Mouse (Mus musculus): ENCODE measurements at regions not wholly inside any gene's neighbourhood (a gene's known extent, or its start where the extent isn't known, plus 50 kb on each side); places are given as distances from the start of the nearest gene placed in this dataset.

- DNase-seq (ENCODE audit: low read depth, low spot score): no peak
These were observed 613.4 kb upstream of the 4930412O13Rik start for GRCm38 (mm10) chr2:9267675-9268074.

GRCm38 (mm10) chr2:9283441-9283840 is 597.6 kb upstream of the 4930412O13Rik start:
- DNase-seq (ENCODE audit: low read depth, low spot score): no peak

- DNase-seq (ENCODE audit: low read depth, low spot score): no peak
These were observed 595.3 kb upstream of the 4930412O13Rik start for GRCm38 (mm10) chr2:9285800-9286199.

- DNase-seq (ENCODE audit: low read depth, low spot score): no peak
These were observed 594.0 kb upstream of the 4930412O13Rik start for GRCm38 (mm10) chr2:9287077-9287476.

GRCm38 (mm10) chr2:9287623-9288022 is 593.4 kb upstream of the 4930412O13Rik start:
- no peak for DNase-seq (ENCODE audit: low read depth, low spot score)

GRCm38 (mm10) chr2:9331630-9332352 is 549.3 kb upstream of the 4930412O13Rik start:
- peak; percentile 60 for DNase-seq (ENCODE audit: low read depth, low spot score)

GRCm38 (mm10) chr2:9348982-9349381 is 532.1 kb upstream of the 4930412O13Rik start:
- DNase-seq (ENCODE audit: low read depth, low spot score): no peak

GRCm38 (mm10) chr2:9349994-9350393 is 531.1 kb upstream of the 4930412O13Rik start:
- DNase-seq (ENCODE audit: low read depth, low spot score): peak; percentile 32

GRCm38 (mm10) chr2:9352190-9352589 is 528.9 kb upstream of the 4930412O13Rik start:
- DNase-seq (ENCODE audit: low read depth, low spot score): no peak

GRCm38 (mm10) chr2:9360020-9360419 is 521.0 kb upstream of the 4930412O13Rik start:
- peak; percentile 10 for DNase-seq (ENCODE audit: low read depth, low spot score)

- no peak for DNase-seq (ENCODE audit: low read depth, low spot score)
These were observed 513.1 kb upstream of the 4930412O13Rik start for GRCm38 (mm10) chr2:9367801-9368584.

GRCm38 (mm10) chr2:9369572-9369971 is 511.5 kb upstream of the 4930412O13Rik start:
- DNase-seq (ENCODE audit: low read depth, low spot score): peak; percentile 9

GRCm38 (mm10) chr2:9386566-9386965 is 494.5 kb upstream of the 4930412O13Rik start:
- DNase-seq (ENCODE audit: low read depth, low spot score): peak; percentile 1

- no peak for DNase-seq (ENCODE audit: low read depth, low spot score)
These were observed 493.0 kb upstream of the 4930412O13Rik start for GRCm38 (mm10) chr2:9388058-9388457.

- no peak for DNase-seq (ENCODE audit: low read depth, low spot score)
These were observed 485.6 kb upstream of the 4930412O13Rik start for GRCm38 (mm10) chr2:9395379-9395999.

GRCm38 (mm10) chr2:9401461-9401860 is 479.6 kb upstream of the 4930412O13Rik start:
- no peak for DNase-seq (ENCODE audit: low read depth, low spot score)

GRCm38 (mm10) chr2:9402281-9402680 is 478.8 kb upstream of the 4930412O13Rik start:
- DNase-seq (ENCODE audit: low read depth, low spot score): no peak

- DNase-seq (ENCODE audit: low read depth, low spot score): no peak
These were observed 472.0 kb upstream of the 4930412O13Rik start for GRCm38 (mm10) chr2:9409075-9409474.

- DNase-seq (ENCODE audit: low read depth, low spot score): no peak
These were observed 458.4 kb upstream of the 4930412O13Rik start for GRCm38 (mm10) chr2:9422686-9423085.

- DNase-seq (ENCODE audit: low read depth, low spot score): no peak
These were observed 457.5 kb upstream of the 4930412O13Rik start for GRCm38 (mm10) chr2:9423534-9423933.

GRCm38 (mm10) chr2:9433110-9433940 is 447.7 kb upstream of the 4930412O13Rik start:
- DNase-seq (ENCODE audit: low read depth, low spot score): peak; percentile 34

All from brain, adult 2 months (tissue).